Mouse (Mus musculus) liver, embryonic 11.5 days (tissue): ENCODE measurements around the gene Setd5. TPM values are rescaled to one million over a fixed set of nuclear protein-coding genes. Genes with fewer than 3 reads are reported as not detected.
A peak's percentile ranks its signal among the peaks of the same experiment; 100 is the strongest.

Source experiments
- ATAC-seq: fragments of 200-750 bp; cut with Nextera tagmentation; replicated peaks from 2 replicates; pipeline ENCODE4 v1.8.0; 2017; ENCODE audit warnings: moderate number of reproducible peaks, mild to moderate bottlenecking, moderate TSS enrichment, moderate library complexity; ENCODE audit not compliant: low FRiP score
- DNase-seq: peaks from one replicate; pipeline ENCODE4 v3.0.0-alpha.2; 2017; ENCODE audit warnings: low spot score
- H3K27ac ChIP-seq: fragments of 300-500 bp; sonication (generic); 2 replicates; pipeline ENCODE4 v1.5.1; 2014; ENCODE audit warnings: mild to moderate bottlenecking, low read depth, low read length, control low read depth
- H3K27me3 ChIP-seq: fragments of 300-500 bp; sonication (generic); replicated peaks from 2 replicates; pipeline ENCODE4 v1.6.1; 2014; ENCODE audit warnings: low read length, mixed read lengths; ENCODE audit not compliant: control insufficient read depth, insufficient read depth
- H3K36me3 ChIP-seq: fragments of 300-500 bp; sonication (generic); 2 replicates; pipeline ENCODE4 v1.6.1; 2014; ENCODE audit warnings: mild to moderate bottlenecking, low read length, moderate library complexity, mixed read lengths; ENCODE audit not compliant: control insufficient read depth, insufficient read depth
- H3K4me1 ChIP-seq: fragments of 300-500 bp; sonication (generic); replicated peaks from 2 replicates; pipeline ENCODE4 v1.6.1; 2014; ENCODE audit warnings: low read length, mixed read lengths; ENCODE audit not compliant: control insufficient read depth, insufficient read depth
- H3K4me2 ChIP-seq: fragments of 300-500 bp; sonication (generic); 2 replicates; pipeline ENCODE4 v1.6.1; 2014; ENCODE audit warnings: mild to moderate bottlenecking, control low read depth, moderate library complexity
- H3K4me3 ChIP-seq: fragments of 300-500 bp; sonication (generic); 2 replicates; pipeline ENCODE4 v1.5.1; 2014; ENCODE audit warnings: low read depth, low read length, control low read depth
- H3K9ac ChIP-seq: fragments of 300-500 bp; sonication (generic); 2 replicates; pipeline ENCODE4 v1.6.1; 2014; ENCODE audit warnings: low read depth, low read length, control low read depth
- H3K9me3 ChIP-seq: fragments of 300-500 bp; sonication (generic); 2 replicates; pipeline ENCODE4 v1.6.1; 2016; ENCODE audit warnings: low read length, inconsistent platforms, mixed read lengths; ENCODE audit not compliant: control insufficient read depth
- WGBS: fragments of 180-500 bp; shearing (Covaris S2); extraction: QIAGEN DNeasy Blood & Tissue Kit; methylation state at CpG from one replicate; pipeline ENCODE4 v1.1.7; 2014; 5-methylcytosine and 5-hydroxymethylcytosine counted together
- polyA plus RNA-seq: library from polyadenylated mRNA; unstranded; fragments of >200 nt; fragmentation: Nextera tagmentation; extraction: Ambion mirVana; gene quantifications from 2 replicates; pipeline ENCODE4 v1.2.1, GENCODE M21; 2014

The Setd5 gene
- polyA plus RNA-seq, 1 experiment from 2014 or later: 58.6 TPM

DNA sequence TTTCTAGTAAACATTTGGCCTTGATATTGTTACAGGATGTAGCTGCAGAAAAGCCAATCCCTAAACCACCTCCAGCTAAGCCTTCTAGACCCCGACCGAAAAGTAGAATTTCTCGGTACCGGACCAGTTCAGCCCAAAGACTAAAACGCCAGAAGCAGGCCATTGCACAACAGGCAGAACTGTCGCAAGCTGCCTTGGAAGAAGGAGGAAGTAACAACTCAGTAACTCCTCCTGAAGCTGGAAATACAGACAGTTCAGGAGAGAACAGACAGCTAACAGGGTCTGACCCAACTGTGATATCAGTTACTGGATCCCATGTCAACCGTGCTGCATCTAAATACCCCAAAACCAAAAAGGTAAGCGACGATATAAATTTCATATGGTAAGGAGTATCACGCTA lies 43.6 kb downstream of the Setd5 start:
- Histone ChIP-seq H3K27ac (no peak overlapping the region), H3K4me3 (no peak overlapping the region), H3K4me1 (no peaks in the 10 kb centered on the region), H3K9ac (no peak overlapping the region), H3K36me3 (peaks cover 52% of the 10 kb centered on the region), H3K9me3 (no peaks in the 10 kb centered on the region), H3K27me3 (no peaks in the 10 kb centered on the region), H3K4me2 (no peak overlapping the region)
- WGBS: 86% methylated on average over 10 of the region's 10 CpGs
- ATAC-seq: no peak
- DNase-seq: no peak

DNA sequence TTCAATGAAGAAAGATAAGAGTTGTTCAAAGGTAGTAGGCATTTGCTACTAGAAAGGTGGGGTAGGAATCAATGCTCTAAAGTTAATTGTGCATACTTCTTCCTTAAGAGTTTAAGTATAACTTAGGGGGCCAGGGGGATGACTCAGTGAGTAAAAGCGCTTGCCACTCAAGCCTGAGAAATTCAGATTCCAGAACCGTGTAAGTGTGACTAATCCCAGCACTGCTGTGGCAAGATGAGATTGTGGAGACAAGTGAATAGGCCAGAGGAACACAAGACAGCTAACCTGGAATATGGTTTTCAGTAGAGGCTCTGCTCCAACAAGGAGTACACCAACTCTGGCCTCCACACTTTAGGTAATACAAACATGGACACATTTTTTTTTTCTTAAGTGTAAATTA lies 56.2 kb downstream of the Setd5 start:
- peaks cover 22% of the 10 kb centered on the region for H3K36me3 ChIP-seq
- no peak overlapping the region for H3K4me2 ChIP-seq
- no peaks in the 10 kb centered on the region for H3K9me3 ChIP-seq
- H3K27me3 ChIP-seq: no peaks in the 10 kb centered on the region
- DNase-seq (no peak), ATAC-seq (no peak)
- no peak overlapping the region for H3K4me3 ChIP-seq
- no peak overlapping the region for H3K27ac ChIP-seq
- no peak overlapping the region for H3K9ac ChIP-seq
- 70% methylated on average over 2 of the region's 2 CpGs for WGBS
- no peaks in the 10 kb centered on the region for H3K4me1 ChIP-seq

DNA sequence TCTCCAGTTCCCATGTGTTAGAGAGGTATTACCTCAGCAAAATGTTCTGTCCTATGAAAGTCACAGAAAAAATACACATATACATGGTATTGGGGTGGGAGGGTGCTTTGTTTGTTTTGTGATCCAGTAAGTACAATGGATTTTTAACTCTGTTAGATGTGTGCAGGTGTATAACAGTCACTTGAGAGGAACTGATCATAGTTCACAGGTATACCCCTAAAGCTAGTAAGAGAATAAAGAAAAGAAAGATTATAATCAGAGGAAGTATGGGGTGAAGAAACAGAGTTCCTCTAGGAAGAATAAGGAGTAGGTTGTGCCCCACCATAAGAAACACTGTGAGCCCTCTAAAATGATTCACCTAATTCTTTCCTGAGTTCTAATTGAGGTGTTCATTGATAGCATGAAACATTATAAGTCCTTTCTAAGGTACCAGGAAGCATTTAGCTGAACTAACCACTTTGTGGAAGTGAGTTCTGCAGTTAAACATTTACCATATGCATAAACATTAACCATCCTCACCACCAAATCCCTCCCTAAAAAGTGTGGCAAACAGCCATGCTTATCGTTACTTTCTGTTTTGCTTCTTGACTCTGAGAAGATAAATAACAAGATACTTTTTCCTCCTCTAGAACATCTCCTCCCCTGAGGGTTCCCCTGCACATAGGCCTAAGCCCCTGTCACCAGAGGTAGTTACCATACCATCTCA lies 64.4 kb downstream of the Setd5 start:
- DNase-seq (no peak), ATAC-seq (no peak)
- no peak overlapping the region for H3K4me3 ChIP-seq
- 0 out of 2 replicates have a peak overlapping the region, but pooled peaks have one; percentile 2 for H3K4me2 ChIP-seq
- H3K4me1 ChIP-seq: no peaks in the 10 kb centered on the region
- no peak overlapping the region for H3K9ac ChIP-seq
- H3K36me3 ChIP-seq: peaks cover 25% of the 10 kb centered on the region
- no peak overlapping the region for H3K27ac ChIP-seq
- WGBS: 80% methylated on average over 1 of the region's 1 CpGs
- H3K9me3 ChIP-seq: no peaks in the 10 kb centered on the region
- no peaks in the 10 kb centered on the region for H3K27me3 ChIP-seq

DNA sequence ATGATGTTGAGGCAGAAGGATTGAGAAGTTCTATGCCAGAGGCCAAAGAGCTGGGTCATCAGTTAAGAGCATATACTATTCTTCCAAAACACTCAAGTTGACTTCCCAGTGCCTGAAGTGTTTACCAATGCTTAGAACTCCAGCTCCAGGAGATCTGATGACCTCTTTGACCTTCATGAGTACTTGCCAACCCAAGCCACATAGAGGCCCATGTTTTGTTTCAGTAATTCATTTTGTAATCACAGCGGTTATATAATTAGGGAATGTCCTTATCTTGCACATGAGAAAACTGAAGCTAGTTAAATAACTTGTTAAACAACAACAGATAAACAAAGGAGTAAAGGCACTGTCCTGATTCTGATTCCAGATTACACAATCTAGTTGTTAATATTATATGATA lies 67.6 kb downstream of the Setd5 start:
- ATAC-seq (no peak), DNase-seq (no peak)
- H3K9ac ChIP-seq: no peak overlapping the region
- H3K4me2 ChIP-seq: no peak overlapping the region
- peaks cover 31% of the 10 kb centered on the region for H3K36me3 ChIP-seq
- no peaks in the 10 kb centered on the region for H3K4me1 ChIP-seq
- no peaks in the 10 kb centered on the region for H3K9me3 ChIP-seq
- no peak overlapping the region for H3K27ac ChIP-seq
- no peak overlapping the region for H3K4me3 ChIP-seq
- H3K27me3 ChIP-seq: no peaks in the 10 kb centered on the region
- 98% methylated on average over 1 of the region's 1 CpGs for WGBS

DNA sequence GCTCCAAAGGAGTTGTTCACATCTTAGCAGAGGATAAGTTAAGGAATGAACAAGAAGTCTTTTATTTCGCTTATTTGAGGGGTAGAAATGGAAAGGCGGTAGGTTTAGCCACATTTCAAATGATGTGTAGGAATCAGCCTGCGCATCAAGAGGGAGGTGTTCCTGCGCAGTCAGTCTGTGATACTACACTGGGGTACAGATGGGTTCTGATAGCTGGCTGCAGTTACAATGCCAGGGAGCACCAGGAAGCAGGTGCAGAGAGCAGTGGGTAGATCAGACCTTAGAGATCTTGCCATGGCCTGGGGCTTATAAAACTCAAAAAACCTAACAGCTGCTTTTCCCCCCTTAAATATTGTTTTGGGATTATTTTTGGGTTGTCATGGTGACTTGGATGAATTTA lies 68.1 kb downstream of the Setd5 start:
- WGBS: 92% methylated on average over 4 of the region's 4 CpGs
- H3K4me2 ChIP-seq: no peak overlapping the region

DNA sequence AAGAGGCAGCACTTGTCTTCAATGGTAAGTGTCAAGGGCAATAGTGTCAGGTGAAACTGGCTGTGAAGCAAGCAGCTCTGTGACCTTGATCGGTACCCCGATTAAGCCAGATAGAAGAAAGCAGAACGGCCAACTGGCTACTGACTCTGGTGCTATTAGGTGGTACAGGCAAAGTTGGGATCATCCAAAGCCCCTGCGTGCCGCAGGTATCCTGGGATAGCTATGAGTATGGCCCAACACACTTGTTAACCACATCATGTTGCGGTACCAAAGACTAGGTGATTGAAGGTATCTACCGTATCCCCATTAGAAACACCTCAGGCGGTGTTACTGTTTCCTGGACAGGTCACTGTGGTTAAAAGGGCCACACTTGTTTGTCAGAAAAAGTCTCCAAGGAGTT lies 76.9 kb downstream of the Setd5 start:
- Histone ChIP-seq H3K27ac (no peak overlapping the region), H3K4me3 (no peak overlapping the region), H3K9me3 (no peaks in the 10 kb centered on the region), H3K9ac (no peak overlapping the region), H3K36me3 (peaks cover 45% of the 10 kb centered on the region), H3K4me2 (no peak overlapping the region), H3K27me3 (no peaks in the 10 kb centered on the region), H3K4me1 (no peaks in the 10 kb centered on the region)
- DNase-seq: peak; percentile 30
- WGBS: 93% methylated on average over 8 of the region's 8 CpGs
- no peak for ATAC-seq

More for the DNA sequence above, 68.1 kb downstream of the Setd5 start:
- no peaks in the 10 kb centered on the region for H3K9me3 ChIP-seq
- peaks cover 33% of the 10 kb centered on the region for H3K36me3 ChIP-seq
- no peaks in the 10 kb centered on the region for H3K4me1 ChIP-seq
- H3K9ac ChIP-seq: no peak overlapping the region
- no peaks in the 10 kb centered on the region for H3K27me3 ChIP-seq
- H3K4me3 ChIP-seq: no peak overlapping the region
- H3K27ac ChIP-seq: no peak overlapping the region
- ATAC-seq: no peak
- no peak for DNase-seq

DNA sequence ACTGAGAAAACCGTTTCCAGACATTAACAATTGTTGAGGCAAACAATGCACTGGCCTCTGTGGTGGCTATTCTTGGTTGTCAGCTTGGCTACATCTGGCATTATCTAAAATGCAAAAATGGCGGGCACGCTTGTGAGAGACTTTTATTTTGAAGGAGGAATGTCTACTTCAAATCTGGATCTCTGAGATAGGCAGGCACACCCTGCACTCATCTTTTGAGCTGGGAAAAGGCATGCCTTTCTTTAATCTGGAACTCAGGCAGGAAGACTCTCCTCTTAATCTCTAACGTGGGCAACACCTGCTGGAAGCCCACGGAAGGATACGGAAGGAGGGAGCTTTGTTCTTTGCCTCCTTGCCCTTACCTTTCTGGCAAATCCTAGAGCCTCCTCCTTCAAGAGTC lies 77.7 kb downstream of the Setd5 start:
- WGBS: 73% methylated on average over 6 of the region's 6 CpGs
- H3K27ac ChIP-seq: no peak overlapping the region
- H3K27me3 ChIP-seq: no peaks in the 10 kb centered on the region
- no peaks in the 10 kb centered on the region for H3K4me1 ChIP-seq
- H3K36me3 ChIP-seq: peaks cover 39% of the 10 kb centered on the region
- ATAC-seq: no peak; the same call in 1 of the 2 replicates
- H3K9ac ChIP-seq: no peak overlapping the region
- DNase-seq: peak; percentile 29
- no peak overlapping the region for H3K4me3 ChIP-seq
- H3K9me3 ChIP-seq: no peaks in the 10 kb centered on the region
- no peak overlapping the region for H3K4me2 ChIP-seq

DNA sequence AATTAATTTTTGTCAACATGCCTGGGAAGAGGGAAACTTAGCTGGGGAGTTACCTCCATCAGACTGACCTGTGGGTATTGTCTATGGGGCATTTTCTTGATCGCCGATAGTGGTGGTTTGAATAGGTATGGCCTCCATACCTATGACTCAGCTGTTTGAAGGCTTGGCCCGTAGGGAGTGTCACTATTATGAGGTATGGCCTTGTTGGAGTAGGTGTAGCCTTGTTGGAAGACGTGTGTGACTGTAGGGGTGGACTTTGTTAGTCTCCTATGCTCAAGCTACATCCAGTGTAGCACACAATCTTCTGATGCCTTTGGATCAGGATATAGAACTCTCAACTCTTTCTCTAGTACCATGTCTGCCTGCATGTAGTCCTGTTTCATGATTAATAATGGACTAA lies 78.9 kb downstream of the Setd5 start:
- ATAC-seq (no peak), DNase-seq (no peak)
- Histone ChIP-seq H3K9ac (no peak overlapping the region), H3K4me1 (no peaks in the 10 kb centered on the region), H3K36me3 (peaks cover 30% of the 10 kb centered on the region), H3K4me2 (no peak overlapping the region), H3K4me3 (no peak overlapping the region), H3K27ac (no peak overlapping the region), H3K9me3 (no peaks in the 10 kb centered on the region), H3K27me3 (no peaks in the 10 kb centered on the region)
- 91% methylated on average over 4 of the region's 4 CpGs for WGBS

DNA sequence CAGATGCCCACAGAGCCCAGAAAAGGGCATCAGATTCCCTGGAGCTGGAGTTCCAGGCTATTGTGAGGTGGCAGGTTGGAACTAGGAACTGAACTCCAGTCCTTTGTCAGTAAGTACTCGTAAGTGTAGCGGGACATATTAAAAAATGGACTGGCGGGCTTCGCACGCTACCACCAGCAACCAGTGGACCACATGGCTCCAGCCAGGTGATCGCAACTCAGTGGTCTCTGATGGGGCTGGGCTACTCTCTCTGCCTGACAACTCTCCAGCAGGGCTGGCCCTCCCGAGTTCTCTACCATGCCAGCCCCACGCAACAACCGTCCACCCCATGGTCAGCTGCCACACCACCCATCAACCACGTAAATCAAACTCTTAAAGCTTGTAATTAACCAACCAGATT lies 82.9 kb downstream of the Setd5 start:
- H3K4me2 ChIP-seq: no peak overlapping the region
- H3K27me3 ChIP-seq: no peaks in the 10 kb centered on the region
- DNase-seq: no peak
- H3K4me3 ChIP-seq: no peak overlapping the region
- H3K9me3 ChIP-seq: no peaks in the 10 kb centered on the region
- ATAC-seq: no peak
- H3K9ac ChIP-seq: no peak overlapping the region
- peaks cover 6% of the 10 kb centered on the region; the same call in 1 of the 2 replicates for H3K36me3 ChIP-seq
- H3K4me1 ChIP-seq: no peaks in the 10 kb centered on the region
- no peak overlapping the region for H3K27ac ChIP-seq
- 90% methylated on average over 10 of the region's 10 CpGs for WGBS
